Mouse (Mus musculus): ENCODE results near the gene Gng7. TPM values are rescaled to one million over a fixed set of nuclear protein-coding genes. Genes with fewer than 3 reads are reported as not detected.

The Gng7 gene
- polyA plus RNA-seq (2012): 0.43 and 0.56 TPM in 2 replicates

DNA sequence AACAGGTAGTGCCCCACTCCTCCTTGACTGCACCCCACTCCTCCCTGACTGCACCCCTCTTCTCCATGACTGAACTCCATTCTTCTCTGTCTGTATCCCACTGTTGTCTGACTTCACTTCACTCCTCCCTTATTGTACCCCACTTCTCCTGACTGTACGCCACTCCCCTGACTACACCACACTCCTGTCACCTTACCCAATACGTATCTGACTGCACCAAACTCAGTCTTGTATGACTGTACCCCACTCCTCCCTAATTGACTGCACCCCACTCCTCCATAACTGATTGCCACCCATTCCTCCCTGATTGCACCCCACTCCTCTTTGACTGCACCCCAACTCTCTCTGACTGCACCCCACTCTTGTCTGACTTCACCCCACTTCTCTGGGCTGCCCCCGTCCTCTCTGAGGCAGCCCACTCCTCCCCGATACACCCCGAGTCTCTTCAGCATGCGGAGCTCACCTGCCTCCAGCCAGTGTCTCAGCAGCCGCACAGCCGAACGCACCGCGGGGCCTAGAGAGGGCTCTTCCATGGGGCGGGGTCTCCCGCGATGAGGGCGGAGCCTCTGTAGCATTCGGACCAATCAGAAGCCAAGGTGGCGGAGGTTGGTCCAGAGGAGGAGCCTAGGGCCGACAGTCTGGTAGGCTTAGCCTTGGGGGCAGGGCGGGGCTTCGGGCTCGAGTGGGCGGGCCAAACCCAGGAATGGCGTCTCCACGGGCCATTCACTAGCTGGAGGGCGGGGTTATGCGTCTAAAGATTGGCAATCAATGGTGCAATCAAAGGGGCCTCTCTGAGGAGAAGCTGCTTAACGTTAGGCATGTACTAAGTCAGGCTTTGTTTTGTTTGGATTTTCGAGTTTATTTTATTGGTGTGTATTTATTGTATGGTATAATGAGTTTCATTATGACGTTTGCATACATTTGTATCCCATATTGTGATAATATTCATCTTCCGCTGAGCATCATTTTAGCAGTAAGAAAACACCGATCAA, at the start of gene Gng7:
TSS of gene Gng7 (minus strand) at position 553 of the 992 bp plus-strand sequence.
- TF ChIP-seq GATA1 (IDR thresholded peaks at IDR 0.05; ENCODE audit: low read length): no peak

DNA sequence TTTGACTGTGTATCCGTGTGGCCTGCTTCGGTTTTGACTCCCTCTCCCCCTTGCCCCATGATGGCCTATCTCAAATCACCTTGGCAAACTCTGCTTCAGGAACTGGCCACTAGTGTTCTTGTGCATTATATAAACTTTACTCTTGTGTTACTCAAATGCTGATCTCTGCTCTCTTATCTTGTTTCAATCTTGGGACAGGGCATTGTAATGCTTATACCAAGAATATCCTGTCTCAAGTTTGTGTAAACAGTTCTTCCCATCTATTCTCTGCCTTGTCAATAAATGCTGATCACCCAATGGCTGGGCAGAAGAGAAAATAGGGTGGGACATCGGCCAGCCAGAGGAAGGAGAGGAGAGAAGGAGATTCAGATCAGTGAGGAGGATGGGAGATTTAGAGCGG, 48.0 kb upstream of the Gng7 start:
- no peak for TF ChIP-seq GATA1 (IDR thresholded peaks at IDR 0.05; ENCODE audit: low read length)

- TF ChIP-seq GATA1 (IDR thresholded peaks at IDR 0.05; ENCODE audit: low read length): no peak
Measured at GRCm38 (mm10) chr10:81059603-81060543, 45.1 kb upstream of the Gng7 start, which contains the start of gene Sgta. Gene Sgta, minus strand, starts transcription at chr10:81060181.

- TF ChIP-seq GATA1 (IDR thresholded peaks at IDR 0.05; ENCODE audit: low read length): no peak
Measured at GRCm38 (mm10) chr10:81058896-81059295, 44.2 kb upstream of the Gng7 start.

DNA sequence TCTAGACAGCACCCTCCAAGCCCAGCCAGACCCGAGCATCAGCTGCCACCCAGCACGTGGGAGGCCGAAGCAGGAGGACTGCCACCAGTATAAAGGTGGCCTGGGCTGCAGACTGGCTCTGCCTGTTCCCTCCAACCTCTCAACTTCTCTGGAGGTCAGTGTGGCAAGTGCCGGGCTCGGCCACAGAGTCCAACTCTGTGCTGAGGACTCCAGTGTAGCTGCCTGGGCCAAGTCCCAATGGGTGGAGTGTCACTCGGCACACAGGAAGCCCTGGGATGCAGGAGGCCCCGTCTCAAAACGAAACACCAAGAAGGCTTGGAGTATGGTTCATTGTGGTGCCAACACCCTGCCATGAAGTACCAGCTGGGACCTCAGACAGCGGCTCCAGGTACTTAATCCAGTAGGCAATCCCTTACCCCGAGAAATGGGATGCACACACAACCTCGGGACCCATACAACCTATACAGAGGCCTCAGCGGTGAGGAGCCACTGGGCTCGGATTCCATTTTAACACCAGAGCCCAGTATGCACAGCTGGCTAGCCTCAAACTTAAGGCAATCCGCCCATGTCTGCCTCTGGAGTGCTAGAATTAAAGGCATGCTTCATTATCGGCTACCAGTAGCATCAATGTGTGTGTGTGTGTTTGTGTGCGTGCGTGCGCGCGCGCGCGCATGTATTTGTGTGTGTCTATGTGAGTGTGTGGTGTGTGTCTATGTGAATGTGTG, 42.8 kb upstream of the Gng7 start:
- no peak for TF ChIP-seq GATA1 (IDR thresholded peaks at IDR 0.05; ENCODE audit: low read length)

DNA sequence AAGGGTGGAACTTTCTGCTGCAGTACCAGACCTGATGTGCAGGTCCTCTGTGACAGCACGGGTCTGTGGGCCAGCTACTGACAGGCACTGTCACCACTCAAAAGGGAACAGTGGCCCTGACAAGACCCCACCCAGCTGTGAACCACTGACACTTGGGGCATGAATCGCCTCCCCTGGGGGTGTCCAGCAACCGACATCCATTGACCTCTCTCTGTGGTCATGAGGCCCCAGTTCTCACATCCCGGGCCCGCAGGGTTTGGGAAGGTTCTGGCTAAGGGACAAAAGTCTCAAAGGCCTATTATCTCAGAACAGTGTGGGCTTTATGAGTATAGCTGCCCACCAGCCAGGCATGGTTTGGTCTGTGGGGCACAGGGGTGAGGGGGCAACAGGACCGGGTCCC, 40.4 kb upstream of the Gng7 start:
- TF ChIP-seq GATA1 (IDR thresholded peaks at IDR 0.05; ENCODE audit: low read length): no peak

DNA sequence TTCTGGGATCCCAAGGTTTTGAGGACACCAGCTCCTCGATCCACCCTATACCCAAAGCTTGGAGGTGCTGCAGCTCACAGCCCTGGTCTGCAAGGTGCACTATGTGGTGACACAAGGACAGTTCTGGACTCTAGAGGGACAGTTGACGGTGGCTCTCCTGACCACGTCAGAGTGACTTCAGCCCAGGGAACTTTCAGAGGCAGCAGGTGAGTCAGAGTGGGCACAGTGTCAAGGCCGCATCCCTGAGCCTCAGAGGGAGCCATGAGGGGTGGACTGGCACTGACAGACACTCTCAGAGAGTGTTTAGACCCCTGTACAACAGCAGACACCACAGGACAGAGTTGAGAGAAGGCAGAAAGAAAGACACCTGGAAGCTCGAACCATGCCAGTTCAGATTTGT, 37.8 kb upstream of the Gng7 start:
- no peak for TF ChIP-seq GATA1 (IDR thresholded peaks at IDR 0.05; ENCODE audit: low read length)

- TF ChIP-seq GATA1 (IDR thresholded peaks at IDR 0.05; ENCODE audit: low read length): no peak
Measured at GRCm38 (mm10) chr10:81051133-81051532, 36.4 kb upstream of the Gng7 start.

DNA sequence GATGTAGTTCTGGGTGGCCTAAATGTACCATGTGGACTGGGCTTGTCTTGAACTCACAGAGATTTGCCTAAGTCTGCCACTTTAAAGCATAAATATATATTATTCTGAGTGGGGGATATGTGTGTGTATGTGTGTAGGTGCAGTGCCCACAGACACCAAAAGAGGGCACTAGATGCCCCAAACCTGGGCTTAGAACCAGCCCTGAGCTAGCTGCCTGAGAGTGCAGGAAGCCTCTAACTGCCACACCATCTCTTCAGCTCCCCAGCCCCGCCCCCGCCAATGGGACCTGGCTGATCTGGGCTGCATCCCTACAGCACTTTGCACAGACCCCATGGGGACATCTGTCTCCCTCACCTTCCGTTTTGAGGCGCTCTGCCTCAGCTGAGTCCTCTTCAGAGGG, 35.9 kb upstream of the Gng7 start:
- no peak for TF ChIP-seq GATA1 (IDR thresholded peaks at IDR 0.05; ENCODE audit: low read length)

DNA sequence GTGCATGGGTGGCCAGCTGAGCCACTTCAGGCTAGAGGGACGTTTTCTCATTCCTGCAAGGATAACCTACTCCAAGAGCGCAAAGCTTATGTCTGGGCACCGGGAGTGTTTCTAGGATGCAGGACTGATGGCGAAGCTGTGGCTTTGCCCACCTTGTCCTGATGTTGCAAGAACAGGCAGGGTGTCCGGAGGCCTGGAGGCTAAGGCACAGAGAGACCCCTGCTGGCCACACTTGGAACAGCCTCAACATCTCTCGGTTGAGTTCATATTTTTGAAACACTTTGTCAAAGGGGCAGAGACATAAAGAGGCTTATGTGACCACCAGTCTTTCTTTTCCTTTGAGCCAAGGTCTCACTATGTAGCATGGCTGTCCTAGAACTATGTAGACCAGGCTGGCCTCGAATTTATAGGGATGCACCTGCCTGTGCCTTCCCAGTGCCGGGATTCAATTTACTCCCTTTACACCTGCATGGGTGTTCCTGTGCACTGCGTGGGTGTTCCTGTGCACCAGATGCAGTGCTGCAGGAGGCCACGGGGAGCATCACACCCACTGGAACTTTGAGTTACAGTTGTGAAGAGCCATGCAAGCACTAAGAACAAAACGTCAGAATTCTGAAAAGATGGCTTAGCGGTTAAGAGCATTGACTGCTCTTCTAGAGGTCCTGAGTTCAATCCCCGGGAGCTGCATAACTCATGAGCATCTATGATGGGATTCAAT, 26.9 kb upstream of the Gng7 start:
- no peak for TF ChIP-seq GATA1 (IDR thresholded peaks at IDR 0.05; ENCODE audit: low read length)

DNA sequence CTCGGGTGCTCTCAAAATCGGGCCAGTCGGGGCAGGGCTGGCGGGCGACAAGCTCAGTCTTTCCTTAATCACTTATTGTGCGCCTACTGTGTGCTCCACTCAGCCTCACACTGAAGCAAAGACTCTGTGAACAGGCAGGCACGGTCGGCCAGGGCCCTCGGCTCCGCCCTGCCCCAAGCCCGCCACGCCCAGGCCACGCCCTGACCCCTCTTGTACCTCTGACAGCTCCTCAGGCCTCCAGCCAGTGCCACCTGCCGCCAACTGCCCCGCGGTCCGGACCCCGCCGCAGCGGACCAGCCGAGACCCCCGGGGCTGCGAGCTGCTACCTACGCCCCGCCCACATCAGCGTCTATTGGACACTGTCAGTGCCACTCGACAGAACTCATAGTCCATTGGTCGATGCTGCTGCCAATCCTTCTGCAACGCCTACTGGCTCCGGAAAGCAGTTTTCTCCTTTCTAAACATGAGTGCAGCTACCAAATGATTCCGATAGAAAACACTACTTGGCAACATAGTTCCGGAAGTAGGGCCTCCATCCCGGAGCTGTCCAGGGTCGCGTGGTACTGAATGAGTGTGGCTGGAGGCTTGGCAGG, 22.3 kb upstream of the Gng7 start, which contains the start of gene Slc39a3:
TSS of gene Slc39a3 (minus strand) at position 439 of the 593 bp plus-strand sequence.
- no peak for TF ChIP-seq GATA1 (IDR thresholded peaks at IDR 0.05; ENCODE audit: low read length)

DNA sequence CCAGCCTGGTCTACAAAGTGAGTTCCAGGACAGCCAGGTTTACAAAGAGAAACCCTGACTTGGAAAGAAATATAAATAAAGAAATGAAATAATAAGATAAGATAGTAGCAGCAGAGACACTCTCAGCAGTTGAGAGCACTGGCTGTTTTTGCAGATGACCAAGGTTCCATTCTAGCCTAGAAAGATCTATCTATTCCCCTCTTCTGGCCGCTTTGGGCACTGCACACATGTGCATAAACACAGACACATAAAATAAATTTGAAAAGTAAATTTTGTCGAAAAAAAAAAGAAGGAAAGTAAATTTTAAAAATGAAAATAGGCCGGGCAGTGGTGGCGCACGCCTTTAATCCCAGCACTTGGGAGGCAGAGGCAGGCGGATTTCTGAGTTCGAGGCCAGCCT, 21.5 kb upstream of the Gng7 start:
- no peak for TF ChIP-seq GATA1 (IDR thresholded peaks at IDR 0.05; ENCODE audit: low read length)

DNA sequence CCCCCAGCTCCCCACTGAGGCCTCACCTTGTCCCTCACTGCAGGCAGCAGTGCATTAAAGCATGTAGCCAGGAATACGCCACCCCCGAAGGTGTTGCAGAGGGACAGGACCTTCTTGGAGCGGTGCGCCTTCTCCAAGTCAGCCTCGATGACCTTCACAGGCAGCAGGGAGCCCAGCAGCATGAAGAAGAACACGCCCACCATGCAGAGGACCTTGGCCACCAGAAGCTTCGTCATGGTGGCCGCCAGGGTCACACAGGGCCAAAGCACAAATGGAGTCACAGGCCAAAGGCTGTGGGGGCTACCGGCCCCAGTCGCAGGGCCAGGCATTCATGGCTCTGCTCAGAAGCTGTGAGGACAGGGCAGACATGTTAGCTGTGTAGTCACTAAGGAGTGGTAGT, 18.8 kb upstream of the Gng7 start:
- no peak for TF ChIP-seq GATA1 (IDR thresholded peaks at IDR 0.05; ENCODE audit: low read length)

DNA sequence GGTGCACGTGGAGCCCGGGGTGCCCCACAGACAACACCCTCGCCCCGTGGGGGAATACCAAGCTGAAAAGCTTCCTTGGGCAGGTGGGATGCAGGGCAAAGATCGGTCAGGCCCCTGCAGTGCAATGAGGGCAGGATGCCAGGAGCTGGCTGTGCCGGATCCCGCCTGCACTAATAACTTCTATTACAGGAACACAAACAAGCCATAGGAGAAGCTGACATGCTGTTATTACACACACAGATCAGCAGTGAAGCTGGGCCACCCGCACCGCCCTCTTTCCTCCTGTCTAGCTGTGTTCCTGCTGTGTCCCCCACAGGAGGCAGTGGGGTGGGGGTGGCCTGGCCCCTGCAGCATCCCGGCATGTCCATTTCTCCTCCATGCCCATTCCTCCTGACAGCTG, 14.3 kb upstream of the Gng7 start:
- no peak for TF ChIP-seq GATA1 (IDR thresholded peaks at IDR 0.05; ENCODE audit: low read length)

Data from G1E-ER4 (cell line).